In genomic region chr15:57581266-57581665, GRCm38 (mm10) we compare ENCODE assay signal across 25 mouse cellular contexts.
DNase-seq lines count a peak whose midpoint lies in the region; ATAC-seq and TF ChIP-seq lines count a peak whose summit lies in the region.
"Had no signal": no experiment of that assay in that cellular context is flagged by ENCODE, and none has a peak within 500 bp of the region (broad histone marks: within the 10 kb centered on the region; RNA-seq: fewer than 3 reads in every experiment).

No protein-coding gene starts in this region.

- ATAC-seq in hindbrain, postnatal 0 days: no peak
- no peak for ATAC-seq in hindbrain, embryonic 14.5 days (ENCODE audit: low FRiP score)
- no peak for ATAC-seq in kidney, embryonic 15.5 days (replicated peaks; ENCODE audit: low FRiP score)
- ATAC-seq: forebrain, embryonic 14.5 days; inflammation-experienced regulatory T-cells, adult 6 months had no signal

- H3K9ac ChIP-seq in hindbrain, postnatal 0 days (replicated peaks; ENCODE audit: low read length): no peak overlapping the region
- H3K9ac ChIP-seq in hindbrain, embryonic 14.5 days: no peak overlapping the region
- no peak overlapping the region for H3K9ac ChIP-seq in kidney, embryonic 15.5 days
- H3K9ac ChIP-seq: embryonic facial prominence, embryonic 12.5 days; heart, embryonic 15.5 days; liver, embryonic 14.5 days; midbrain, embryonic 12.5 days; stomach, embryonic 15.5 days had no signal

- no peak for TF ChIP-seq CTCF in hindbrain, postnatal 0 days (IDR thresholded peaks at IDR 0.05; ENCODE audit: low read depth)

- no peaks in the 10 kb centered on the region for H3K9me3 ChIP-seq in hindbrain, postnatal 0 days (ENCODE audit: low read length)
- H3K9me3 ChIP-seq in hindbrain, embryonic 14.5 days (ENCODE audit: control insufficient read depth, low read length): no peaks in the 10 kb centered on the region
- no peaks in the 10 kb centered on the region for H3K9me3 ChIP-seq in kidney, embryonic 15.5 days (replicated peaks)
- H3K9me3 ChIP-seq: embryonic facial prominence, embryonic 12.5 days; G1E; heart, embryonic 10.5 days; heart, embryonic 15.5 days; midbrain, embryonic 12.5 days; stomach, embryonic 15.5 days had no signal

- H3K4me3 ChIP-seq in hindbrain, postnatal 0 days (ENCODE audit: low read length): no peak overlapping the region
- no peak overlapping the region for H3K4me3 ChIP-seq in hindbrain, embryonic 14.5 days (replicated peaks; ENCODE audit: low read length)
- no peak overlapping the region for H3K4me3 ChIP-seq in kidney, embryonic 15.5 days (replicated peaks)
- H3K4me3 ChIP-seq: embryonic facial prominence, embryonic 12.5 days; heart, embryonic 10.5 days; heart, embryonic 15.5 days; midbrain, embryonic 12.5 days; stomach, embryonic 15.5 days had no signal

- H3K27me3 ChIP-seq in hindbrain, postnatal 0 days (ENCODE audit: insufficient read depth, low read length): no peaks in the 10 kb centered on the region
- H3K27me3 ChIP-seq in hindbrain, embryonic 14.5 days (ENCODE audit: control insufficient read depth, insufficient read depth, low read length): no peaks in the 10 kb centered on the region
- no peaks in the 10 kb centered on the region for H3K27me3 ChIP-seq in kidney, embryonic 15.5 days
- H3K27me3 ChIP-seq: embryonic facial prominence, embryonic 12.5 days; heart, embryonic 15.5 days; midbrain, embryonic 12.5 days; stomach, embryonic 15.5 days had no signal

- DNase-seq in cerebellum, adult 9-10 months: peak; percentile 73
- no peak for DNase-seq in cerebellum, postnatal 4 days (ENCODE audit: low spot score in 2 of 2)
- peak; percentile 27 for DNase-seq in hindbrain, postnatal 0 days (ENCODE audit: low spot score)
- DNase-seq in hindbrain, embryonic 14.5 days (ENCODE audit: low spot score): no peak
- DNase-seq in kidney, postnatal 14 days: peak; percentile 50
- DNase-seq in brain, adult 2 months (ENCODE audit: low read depth, low spot score): peak; percentile 74
- DNase-seq in frontal cortex, postnatal 36 days (ENCODE audit: low spot score in 2 of 2): no peak
- DNase-seq: adrenal gland, postnatal 10 days; embryo, embryonic 11 days; gastrocnemius, postnatal 25 days; heart, adult 11 months; liver; lung, adult 2 months; right cerebral cortex, postnatal 25 days; thymus, postnatal 14 days had no signal

- no peak overlapping the region for H3K4me2 ChIP-seq in hindbrain, postnatal 0 days (ENCODE audit: low read depth, low read length)
- no peak overlapping the region for H3K4me2 ChIP-seq in hindbrain, embryonic 14.5 days (replicated peaks)
- no peak overlapping the region for H3K4me2 ChIP-seq in kidney, embryonic 15.5 days
- H3K4me2 ChIP-seq: embryonic facial prominence, embryonic 12.5 days; heart, embryonic 15.5 days; midbrain, embryonic 12.5 days; stomach, embryonic 15.5 days had no signal

- no peaks in the 10 kb centered on the region for H3K4me1 ChIP-seq in hindbrain, postnatal 0 days (ENCODE audit: insufficient read depth, low read length)
- H3K4me1 ChIP-seq in hindbrain, embryonic 14.5 days (replicated peaks; ENCODE audit: control insufficient read depth, insufficient read depth, low read length): 0 out of 2 replicates have a peak, but pooled peaks cover 5% of the 10 kb centered on the region
- no peaks in the 10 kb centered on the region for H3K4me1 ChIP-seq in kidney, embryonic 15.5 days
- H3K4me1 ChIP-seq: embryonic facial prominence, embryonic 12.5 days; heart, embryonic 10.5 days; heart, embryonic 15.5 days; midbrain, embryonic 12.5 days; stomach, embryonic 15.5 days had no signal

- no peaks in the 10 kb centered on the region for H3K36me3 ChIP-seq in hindbrain, postnatal 0 days (ENCODE audit: insufficient read depth, low read length)
- H3K36me3 ChIP-seq in hindbrain, embryonic 14.5 days (replicated peaks; ENCODE audit: control insufficient read depth, insufficient read depth): no peaks in the 10 kb centered on the region
- no peaks in the 10 kb centered on the region for H3K36me3 ChIP-seq in kidney, embryonic 15.5 days
- H3K36me3 ChIP-seq: embryonic facial prominence, embryonic 12.5 days; G1E; heart, embryonic 10.5 days; heart, embryonic 15.5 days; midbrain, embryonic 12.5 days; stomach, embryonic 15.5 days had no signal

- H3K27ac ChIP-seq in hindbrain, postnatal 0 days: no peak overlapping the region
- H3K27ac ChIP-seq in hindbrain, embryonic 14.5 days: no peak overlapping the region
- no peak overlapping the region for H3K27ac ChIP-seq in kidney, embryonic 15.5 days
- H3K27ac ChIP-seq: embryonic facial prominence, embryonic 12.5 days; heart, embryonic 10.5 days; heart, embryonic 15.5 days; liver, embryonic 14.5 days; midbrain, embryonic 12.5 days; stomach, embryonic 15.5 days had no signal

Comparison
In these comparisons a context has a peak if more than half of its experiments do, and no peak if none do; other contexts are left out.
1. DNase-seq: peak in cerebellum, adult 9-10 months (single experiment), hindbrain, postnatal 0 days (single experiment), kidney, postnatal 14 days (single experiment) and brain, adult 2 months (single experiment); none in cerebellum, postnatal 4 days (0 of 2), hindbrain, embryonic 14.5 days (single experiment) and frontal cortex, postnatal 36 days (0 of 2).